Mouse (Mus musculus): ENCODE measurements around the gene 2310039H08Rik.
A peak's percentile ranks its signal among the peaks of the same experiment; 100 is the strongest.
"Not testable (repeated sequence)": the region's sequence is repeated elsewhere in the genome, so short reads cannot be mapped to it uniquely, and the experiment has no call there.

Gene 2310039H08Rik

GRCm38 (mm10) chr17:46763544-46763943 is 8.9 kb upstream of the 2310039H08Rik start, which contains the start of gene Ptcra:
Gene Ptcra (minus strand): TSS chr17:46763712.
- peak; percentile 68 to 79 for DNase-seq

- not testable (repeated sequence) for DNase-seq
Observed at GRCm38 (mm10) chr17:46764916-46765315, 7.5 kb upstream of the 2310039H08Rik start.

GRCm38 (mm10) chr17:46767868-46768267 is 4.6 kb upstream of the 2310039H08Rik start:
- peak; percentile 72 to 80 for DNase-seq

GRCm38 (mm10) chr17:46770546-46770945 is 1.9 kb upstream of the 2310039H08Rik start:
- no peak for DNase-seq

- DNase-seq = no peak
Observed at GRCm38 (mm10) chr17:46771025-46771424, 1.4 kb upstream of the 2310039H08Rik start.

GRCm38 (mm10) chr17:46771616-46772015 is 819 bp upstream of the 2310039H08Rik start:
- no peak for DNase-seq

- DNase-seq = no peak
Observed at GRCm38 (mm10) chr17:46772038-46772403, 414 bp upstream of the 2310039H08Rik start.

GRCm38 (mm10) chr17:46773278-46774130 is 1.1 kb downstream of the 2310039H08Rik start:
- no peak for DNase-seq

DNA sequence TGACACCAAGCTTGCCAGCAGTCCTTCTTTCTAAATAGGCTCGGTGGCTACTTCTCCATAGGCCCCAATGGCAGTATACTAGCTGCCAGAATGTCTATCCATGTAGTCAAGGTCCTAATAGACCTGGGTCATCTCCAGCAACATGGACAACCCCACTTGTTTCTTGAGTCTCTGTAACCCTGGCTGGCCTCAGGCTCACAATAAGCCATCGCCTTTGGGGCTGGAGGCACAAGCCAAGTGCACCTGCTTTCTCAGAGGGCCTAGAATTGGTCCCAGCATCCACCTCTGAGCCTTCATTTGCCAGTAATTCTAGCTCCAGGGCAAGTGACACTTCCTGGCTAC is 1.7 kb downstream of the 2310039H08Rik start:
- no peak for DNase-seq

DNA sequence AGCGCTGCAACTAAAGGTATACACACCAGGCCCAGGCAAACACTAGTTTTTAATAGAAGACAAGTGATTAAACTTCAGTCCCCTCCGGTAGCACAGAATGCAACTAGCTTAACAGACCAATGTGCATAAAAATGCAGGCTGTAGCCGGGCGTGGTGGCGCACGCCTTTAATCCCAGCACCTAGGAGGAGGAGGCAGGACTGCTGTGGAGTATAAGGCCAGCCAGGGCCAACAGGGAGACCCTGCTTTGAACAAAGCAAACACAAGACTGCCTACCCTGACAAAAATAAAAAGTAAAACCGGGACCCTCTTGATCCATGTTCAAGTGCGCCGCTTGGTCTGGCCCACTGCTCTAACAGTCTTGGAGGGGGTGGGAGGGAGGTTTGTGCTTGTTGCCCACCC is 2.6 kb downstream of the 2310039H08Rik start:
- DNase-seq = no peak

DNA sequence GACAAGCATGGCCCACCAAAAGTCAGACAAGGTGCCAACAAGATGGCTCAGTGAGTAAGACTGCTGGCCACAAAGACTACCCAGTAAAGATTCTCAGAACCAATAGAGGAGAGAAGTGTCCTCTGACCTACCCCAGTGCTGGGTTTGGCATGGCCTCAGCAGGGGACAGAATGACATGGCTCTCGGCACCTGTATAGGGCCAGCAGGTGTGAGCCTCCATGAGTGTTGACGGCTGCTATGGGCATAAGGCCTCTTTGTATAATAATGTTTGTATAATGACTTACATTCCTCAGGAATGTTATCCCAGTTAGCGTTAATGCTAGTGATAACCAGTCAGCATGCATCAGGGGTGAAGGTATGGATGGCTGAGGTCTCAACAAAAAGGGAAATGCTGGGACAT is 3.7 kb downstream of the 2310039H08Rik start:
- no peak for DNase-seq

GRCm38 (mm10) chr17:46781876-46782275 is 9.4 kb downstream of the 2310039H08Rik start:
- DNase-seq = no peak

GRCm38 (mm10) chr17:46782341-46783221 is 10.1 kb downstream of the 2310039H08Rik start, which contains the start of gene Rpl7l1:
Gene Rpl7l1 (minus strand): TSS chr17:46782672.
- DNase-seq = peak; percentile 85 to 88

- DNase-seq = no peak
Observed at GRCm38 (mm10) chr17:46783222-46783565, 10.8 kb downstream of the 2310039H08Rik start.

DNA sequence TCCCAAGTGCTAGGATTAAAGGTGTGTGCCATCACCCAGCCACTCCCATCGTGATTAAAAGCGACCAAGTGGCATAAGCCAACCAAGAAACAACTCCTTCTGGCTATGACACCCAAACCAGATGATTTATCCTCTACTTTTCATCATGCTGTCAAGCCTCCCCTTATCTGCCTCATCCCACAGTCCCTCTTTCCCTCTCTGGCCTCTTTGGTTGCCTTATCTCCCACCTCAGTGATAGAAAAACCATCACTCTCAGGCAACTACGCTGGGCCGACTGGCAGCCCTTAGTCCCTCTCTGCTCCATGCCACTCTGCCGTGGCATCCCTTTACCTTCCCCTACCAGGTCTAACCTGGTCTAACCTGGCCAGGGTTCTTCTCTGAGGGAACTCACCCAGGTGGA is 14.5 kb downstream of the 2310039H08Rik start:
- DNase-seq = no peak

- DNase-seq = not testable (repeated sequence)
Observed at GRCm38 (mm10) chr17:46787974-46788373, 15.5 kb downstream of the 2310039H08Rik start.

- no peak for DNase-seq
Observed at GRCm38 (mm10) chr17:46792963-46793362, 20.5 kb downstream of the 2310039H08Rik start.

GRCm38 (mm10) chr17:46796743-46797142 is 24.3 kb downstream of the 2310039H08Rik start:
- DNase-seq = no peak

GRCm38 (mm10) chr17:46797386-46797785 is 25.0 kb downstream of the 2310039H08Rik start:
- DNase-seq = no peak

- no peak for DNase-seq
Observed at GRCm38 (mm10) chr17:46799680-46800079, 27.2 kb downstream of the 2310039H08Rik start.

DNA sequence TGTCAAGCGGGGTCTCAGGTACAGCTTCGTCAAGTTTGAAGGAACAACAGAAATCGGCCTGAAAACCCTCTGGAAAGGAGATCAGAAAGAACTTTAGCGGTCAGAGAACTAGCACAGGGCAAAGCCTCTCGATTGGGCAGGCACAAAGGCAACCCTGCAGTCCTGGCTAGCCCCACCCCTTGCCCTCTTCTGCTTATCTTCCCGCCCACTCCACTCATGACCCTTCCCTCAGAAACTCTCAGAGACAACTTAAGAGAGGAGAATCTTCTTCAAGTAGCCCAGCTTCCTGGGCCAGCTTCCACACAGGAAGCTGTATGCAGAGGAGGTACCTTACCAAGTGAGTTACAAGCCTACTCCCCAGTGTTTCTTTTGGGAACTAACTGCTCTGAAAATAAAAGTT is 29.3 kb downstream of the 2310039H08Rik start:
- DNase-seq = no peak

DNA sequence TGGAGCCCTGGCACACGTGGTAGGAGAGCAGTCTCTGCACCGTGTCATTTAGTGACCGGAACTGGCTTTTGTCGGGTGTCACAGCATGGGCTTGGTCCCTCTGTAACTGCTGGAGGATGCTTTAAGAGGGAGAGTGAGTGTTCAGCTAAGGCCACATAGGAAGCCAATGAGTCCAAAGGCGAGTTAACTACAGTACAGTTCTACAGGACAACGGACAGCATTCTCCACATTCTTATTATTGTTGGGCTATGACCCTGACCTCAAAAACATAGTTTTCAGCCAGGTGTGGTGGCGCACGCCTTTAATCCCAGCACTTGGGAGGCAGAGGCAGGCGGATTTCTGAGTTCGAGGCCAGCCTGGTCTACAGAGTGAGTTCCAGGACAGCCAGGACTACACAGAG is 35.9 kb downstream of the 2310039H08Rik start:
- no peak for DNase-seq

- DNase-seq = no peak
Observed at GRCm38 (mm10) chr17:46809131-46809830, 36.8 kb downstream of the 2310039H08Rik start.
